Mouse (Mus musculus) stomach, embryonic 16.5 days (tissue): ENCODE data around the gene Prlhr. TPM values are rescaled to one million over a fixed set of nuclear protein-coding genes. Genes with fewer than 3 reads are reported as not detected.

Source experiments
- ATAC-seq: fragments of 200-750 bp; cut with Nextera tagmentation; 2 replicates; pipeline ENCODE4 v1.8.0; 2017; ENCODE audit warnings: moderate number of reproducible peaks, moderate TSS enrichment; ENCODE audit not compliant: insufficient read depth, low FRiP score
- H3K27ac ChIP-seq: fragments of 300-500 bp; sonication (generic); 2 replicates; pipeline ENCODE4 v1.5.1; 2014; ENCODE audit warnings: low read length
- H3K27me3 ChIP-seq: fragments of 300-500 bp; sonication (generic); 2 replicates; pipeline ENCODE4 v1.6.1; 2014; ENCODE audit warnings: low read length, control low read depth, mixed read lengths; ENCODE audit not compliant: control insufficient read depth, insufficient read depth
- H3K36me3 ChIP-seq: fragments of 300-500 bp; sonication (generic); 2 replicates; pipeline ENCODE4 v1.6.1; 2014; ENCODE audit warnings: low read length; ENCODE audit not compliant: control insufficient read depth, insufficient read depth
- H3K4me1 ChIP-seq: fragments of 300-500 bp; sonication (generic); 2 replicates; pipeline ENCODE4 v1.6.1; 2014; ENCODE audit warnings: low read length, control low read depth, mixed read lengths; ENCODE audit not compliant: control insufficient read depth, insufficient read depth
- H3K4me2 ChIP-seq: fragments of 300-500 bp; sonication (generic); 2 replicates; pipeline ENCODE4 v1.6.1; 2014; ENCODE audit warnings: low read depth, low read length, mixed read lengths
- H3K4me3 ChIP-seq: fragments of 300-500 bp; sonication (generic); replicated peaks from 2 replicates; pipeline ENCODE4 v1.5.1; 2014; ENCODE audit warnings: mild to moderate bottlenecking, low read length
- H3K9ac ChIP-seq: fragments of 300-500 bp; sonication (generic); 2 replicates; pipeline ENCODE4 v1.6.1; 2014; ENCODE audit warnings: low read length
- H3K9me3 ChIP-seq: fragments of 300-500 bp; sonication (generic); replicated peaks from 2 replicates; pipeline ENCODE4 v1.6.1; 2016; ENCODE audit warnings: low read length, control low read depth; ENCODE audit not compliant: control insufficient read depth
- WGBS: fragments of 180-500 bp; shearing (Covaris S2); extraction: QIAGEN DNeasy Blood & Tissue Kit; methylation state at CpG from one replicate; pipeline ENCODE4 v1.1.7; 2014; 5-methylcytosine and 5-hydroxymethylcytosine counted together
- polyA plus RNA-seq: library from polyadenylated mRNA; unstranded; fragments of >200 nt; fragmentation: Nextera tagmentation; extraction: Ambion mirVana; gene quantifications from 2 replicates; pipeline ENCODE4 v1.2.1, GENCODE M21; 2015

The Prlhr gene
- not detected in 2 replicates for polyA plus RNA-seq

DNA sequence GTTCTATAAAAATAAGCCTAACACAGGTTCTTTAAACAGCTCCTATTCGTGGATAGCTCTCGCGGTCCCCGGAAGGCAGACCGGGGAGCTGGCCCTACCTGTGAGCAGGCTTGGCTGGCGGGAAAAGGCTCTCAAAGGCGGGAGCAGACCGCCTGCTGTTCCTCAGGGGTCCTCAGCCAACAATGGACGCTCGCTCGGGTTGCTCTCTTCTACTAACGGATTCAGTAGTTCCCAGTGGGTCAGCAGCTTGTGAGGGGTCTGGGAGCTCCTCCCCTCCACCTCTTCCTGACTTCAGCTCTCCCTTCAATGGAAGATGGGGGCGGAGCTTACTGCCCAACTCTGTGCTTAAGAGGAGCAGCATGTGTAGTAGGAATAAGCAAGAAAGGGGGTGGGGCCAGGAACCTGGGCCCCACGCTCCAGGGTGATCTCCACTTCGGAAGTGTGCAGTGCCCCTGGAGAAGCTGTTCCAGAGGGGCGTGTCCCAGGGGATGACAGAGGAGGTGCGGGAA is at the start of gene Prlhr:
Gene Prlhr (minus strand): TSS at position 51 of the 509 bp plus-strand sequence.
- Histone ChIP-seq H3K4me1 (peaks cover 10% of the 10 kb centered on the region; the same call in 1 of the 2 replicates), H3K4me2 (peak within 1 kb of the TSS; percentile 43), H3K27ac (no peak within 1 kb of the TSS), H3K27me3 (peaks cover 37% of the 10 kb centered on the region), H3K4me3 (peak within 1 kb of the TSS; percentile 23), H3K9ac (no peak within 1 kb of the TSS), H3K36me3 (no peaks in the 10 kb centered on the region), H3K9me3 (no peaks in the 10 kb centered on the region)
- no peak for ATAC-seq
- 8% methylated on average over 17 of the region's 17 CpGs for WGBS

DNA sequence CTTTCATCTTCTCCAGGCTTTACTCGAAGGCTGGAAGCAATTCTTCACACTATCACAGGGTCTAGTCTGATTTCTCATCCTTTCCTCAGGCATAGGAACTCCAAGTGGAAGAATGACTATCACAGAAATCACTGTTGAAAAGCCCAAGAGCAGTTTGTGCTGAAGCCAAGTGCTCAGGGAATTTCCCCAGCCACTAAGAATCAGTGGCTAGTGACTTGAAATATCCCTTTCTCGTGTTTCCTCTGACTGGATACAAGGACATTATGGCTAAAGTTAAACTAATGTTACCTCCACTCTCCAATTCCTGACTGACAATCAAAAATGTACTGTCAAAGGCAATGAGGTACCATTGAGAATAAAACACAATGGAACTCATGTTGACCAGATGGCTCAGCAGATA is 47.0 kb upstream of the Prlhr start:
- 73% methylated on average over 2 of the region's 2 CpGs for whole genome bisulfite sequencing
- H3K4me3 ChIP-seq, result no peak overlapping the region
- ATAC-seq, result no peak
- no peaks in the 10 kb centered on the region for H3K9me3 ChIP-seq
- no peaks in the 10 kb centered on the region for H3K4me1 ChIP-seq
- no peak overlapping the region for H3K4me2 ChIP-seq
- no peak overlapping the region for H3K9ac ChIP-seq
- no peaks in the 10 kb centered on the region for H3K36me3 ChIP-seq
- no peaks in the 10 kb centered on the region for H3K27me3 ChIP-seq
- H3K27ac ChIP-seq, result no peak overlapping the region

DNA sequence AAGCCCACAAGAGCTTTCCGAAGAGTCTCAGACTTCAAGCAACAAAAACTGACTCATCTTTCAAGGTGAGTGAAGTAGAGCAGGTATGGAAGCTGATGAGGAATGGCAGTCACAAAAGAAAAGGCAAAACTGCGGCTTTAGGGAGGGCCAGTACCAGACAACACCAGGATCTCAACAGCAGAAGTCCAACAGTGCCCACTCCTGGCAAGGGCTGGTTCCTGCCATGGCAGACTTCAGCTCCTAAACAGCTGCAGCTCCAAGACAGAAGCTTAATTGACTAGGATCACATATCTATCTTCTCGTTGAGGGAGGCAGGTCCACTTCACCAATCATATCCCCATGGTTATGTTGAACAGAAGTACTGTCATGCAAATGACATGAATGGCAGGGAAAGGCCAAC is 45.3 kb upstream of the Prlhr start:
- Histone ChIP-seq H3K9ac (no peak overlapping the region), H3K9me3 (no peaks in the 10 kb centered on the region), H3K4me1 (no peaks in the 10 kb centered on the region), H3K27me3 (no peaks in the 10 kb centered on the region), H3K4me2 (no peak overlapping the region), H3K27ac (no peak overlapping the region), H3K36me3 (no peaks in the 10 kb centered on the region), H3K4me3 (no peak overlapping the region)
- 57% methylated on average over 3 of the region's 3 CpGs for WGBS
- no peak for ATAC-seq

DNA sequence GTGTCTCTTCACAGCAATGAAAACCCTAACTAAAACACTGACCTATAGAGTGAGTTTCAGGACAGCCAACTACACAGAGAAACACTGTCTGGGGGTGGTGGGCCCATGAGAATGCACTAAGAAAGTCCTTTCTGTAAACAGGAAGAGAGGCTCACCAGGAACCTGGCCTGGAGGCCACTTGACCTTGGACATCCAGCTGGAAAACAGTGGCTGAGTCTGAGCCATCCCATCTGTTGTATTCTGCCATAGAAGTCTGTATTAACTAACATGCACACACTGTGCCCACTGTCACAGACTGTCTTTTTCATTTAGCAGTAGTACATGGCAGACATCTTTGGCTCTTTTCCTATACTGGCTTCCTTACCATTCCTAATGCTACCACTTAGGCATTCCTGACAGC is 32.1 kb upstream of the Prlhr start:
- ATAC-seq, result peak; percentile 47; the same call in 1 of the 2 replicates
- Histone ChIP-seq H3K9ac (no peak overlapping the region), H3K27me3 (no peaks in the 10 kb centered on the region), H3K4me3 (no peak overlapping the region), H3K27ac (peak overlapping the region; percentile 48), H3K36me3 (no peaks in the 10 kb centered on the region), H3K4me2 (no peak overlapping the region), H3K4me1 (no peaks in the 10 kb centered on the region), H3K9me3 (no peaks in the 10 kb centered on the region)

DNA sequence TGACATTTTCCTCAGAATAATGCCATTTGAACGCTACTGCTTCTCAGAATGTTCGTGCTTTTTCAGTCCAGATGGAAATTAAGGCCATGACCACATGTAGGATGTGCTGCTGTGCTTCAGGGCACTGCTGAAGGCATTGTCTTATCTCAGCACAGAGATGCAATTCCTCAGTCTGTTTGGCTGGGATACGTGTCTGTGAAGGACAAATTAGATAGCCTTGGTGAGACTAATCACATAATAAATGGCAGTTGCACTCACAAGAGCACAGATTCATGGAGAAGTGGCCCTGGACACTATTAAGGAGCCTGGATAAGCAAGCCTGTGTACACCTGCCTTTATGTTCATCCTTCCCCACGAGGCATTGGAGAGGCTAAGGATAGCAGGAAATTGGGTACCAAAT is 29.1 kb upstream of the Prlhr start:
- Histone ChIP-seq H3K9me3 (no peaks in the 10 kb centered on the region), H3K4me2 (no peak overlapping the region), H3K4me3 (no peak overlapping the region), H3K36me3 (no peaks in the 10 kb centered on the region), H3K4me1 (no peaks in the 10 kb centered on the region), H3K27me3 (no peaks in the 10 kb centered on the region), H3K27ac (no peak overlapping the region), H3K9ac (no peak overlapping the region)
- WGBS, result 65% methylated on average over 4 of the region's 4 CpGs
- ATAC-seq, result no peak

DNA sequence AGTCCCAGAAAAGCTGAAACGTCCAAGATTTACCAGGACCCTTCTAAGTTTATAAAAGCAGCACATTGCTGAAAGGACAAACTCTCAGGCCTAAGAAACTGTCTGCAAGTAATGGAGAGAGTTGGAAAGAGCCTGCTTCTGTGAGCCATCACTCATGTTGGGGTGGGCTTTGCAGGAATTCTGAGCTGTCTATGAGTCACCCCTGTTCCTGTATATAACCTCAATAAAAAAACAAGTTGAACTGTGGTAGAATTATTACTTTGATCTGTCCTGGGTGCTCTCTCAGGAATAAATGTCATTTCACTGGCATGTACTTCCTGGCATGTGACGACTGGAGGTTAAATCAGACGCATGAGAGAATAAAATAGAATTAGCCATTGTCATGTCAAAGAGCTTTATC is 27.7 kb upstream of the Prlhr start:
- no peaks in the 10 kb centered on the region for H3K27me3 ChIP-seq
- H3K4me2 ChIP-seq, result no peak overlapping the region
- H3K9me3 ChIP-seq, result no peaks in the 10 kb centered on the region
- H3K4me3 ChIP-seq, result no peak overlapping the region
- no peak overlapping the region for H3K9ac ChIP-seq
- WGBS, result 39% methylated on average over 3 of the region's 3 CpGs
- H3K36me3 ChIP-seq, result no peaks in the 10 kb centered on the region
- no peak overlapping the region for H3K27ac ChIP-seq
- no peaks in the 10 kb centered on the region for H3K4me1 ChIP-seq
- ATAC-seq, result no peak; the same call in 1 of the 2 replicates

DNA sequence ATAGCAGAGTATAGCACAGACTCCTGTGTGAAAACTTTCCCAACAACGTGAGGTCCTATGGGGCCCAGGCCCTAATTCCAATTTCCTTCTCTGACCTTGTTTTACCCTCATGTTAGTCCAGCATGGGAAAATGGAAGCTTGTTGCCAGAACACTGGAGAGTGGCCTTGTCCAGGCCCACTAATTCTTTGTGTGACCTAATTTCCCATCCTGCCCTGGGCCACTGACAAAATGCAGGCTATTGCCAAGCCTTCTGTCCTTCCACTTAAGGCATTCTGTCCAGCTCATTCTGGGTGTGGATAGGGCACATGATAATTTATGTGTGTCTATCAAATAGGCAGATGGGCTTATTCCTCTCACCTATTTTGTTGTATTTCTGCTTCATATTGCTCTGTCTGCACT is 21.5 kb upstream of the Prlhr start:
- no peaks in the 10 kb centered on the region for H3K4me1 ChIP-seq
- no peak overlapping the region for H3K4me2 ChIP-seq
- H3K36me3 ChIP-seq, result no peaks in the 10 kb centered on the region
- no peak for ATAC-seq
- no peaks in the 10 kb centered on the region for H3K9me3 ChIP-seq
- no peaks in the 10 kb centered on the region for H3K27me3 ChIP-seq
- H3K27ac ChIP-seq, result no peak overlapping the region
- H3K4me3 ChIP-seq, result no peak overlapping the region
- WGBS, result 78% methylated on average over 1 of the region's 1 CpGs
- H3K9ac ChIP-seq, result no peak overlapping the region

DNA sequence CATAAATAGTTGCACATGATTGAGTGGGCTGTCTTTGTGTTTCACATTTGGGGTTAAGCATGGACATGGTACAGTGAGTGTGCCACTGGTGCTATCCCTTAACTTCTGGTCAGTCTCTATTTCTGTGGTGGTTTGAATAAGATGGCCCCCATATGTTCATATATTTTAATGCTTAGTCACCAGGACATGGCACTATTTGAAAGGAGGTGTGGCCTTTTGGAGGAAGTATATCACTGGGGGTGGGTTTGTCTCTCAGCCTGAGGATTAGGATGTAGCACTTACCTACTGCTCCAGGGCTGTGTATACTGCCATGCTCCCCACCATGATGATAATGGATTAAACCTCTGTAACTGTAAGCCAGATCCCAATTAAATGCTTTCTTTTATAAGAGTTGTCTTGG is 17.2 kb upstream of the Prlhr start:
- H3K9me3 ChIP-seq, result no peaks in the 10 kb centered on the region

DNA sequence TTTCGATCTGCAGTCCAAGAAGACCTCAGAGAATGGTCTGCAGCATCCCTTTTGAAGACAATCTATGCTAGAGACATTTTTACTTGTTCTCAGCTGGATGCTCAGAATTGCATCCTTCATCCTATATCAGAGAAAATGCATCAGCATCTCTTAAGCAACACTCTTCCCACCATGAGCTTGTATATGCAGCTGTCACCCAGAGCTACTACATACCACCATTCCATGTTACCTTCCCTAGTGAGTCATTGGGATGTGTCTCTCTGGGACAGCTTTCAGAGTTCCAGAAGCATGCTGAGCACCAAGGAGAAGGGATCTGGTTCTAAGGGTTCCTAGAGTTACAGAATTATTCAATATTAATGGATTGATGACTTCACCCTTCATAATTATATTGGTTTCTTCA is 10.8 kb upstream of the Prlhr start:
- no peaks in the 10 kb centered on the region for H3K9me3 ChIP-seq
- H3K36me3 ChIP-seq, result no peaks in the 10 kb centered on the region
- no peak overlapping the region for H3K4me2 ChIP-seq
- ATAC-seq, result no peak
- H3K27ac ChIP-seq, result no peak overlapping the region
- 51% methylated on average over 1 of the region's 1 CpGs for WGBS
- H3K4me1 ChIP-seq, result no peaks in the 10 kb centered on the region
- no peak overlapping the region for H3K4me3 ChIP-seq
- H3K27me3 ChIP-seq, result no peaks in the 10 kb centered on the region
- no peak overlapping the region for H3K9ac ChIP-seq

More for the DNA sequence above, 17.2 kb upstream of the Prlhr start:
- ATAC-seq, result no peak
- Histone ChIP-seq H3K9ac (no peak overlapping the region), H3K4me1 (no peaks in the 10 kb centered on the region), H3K4me3 (no peak overlapping the region), H3K36me3 (no peaks in the 10 kb centered on the region), H3K27me3 (no peaks in the 10 kb centered on the region), H3K4me2 (no peak overlapping the region), H3K27ac (no peak overlapping the region)

DNA sequence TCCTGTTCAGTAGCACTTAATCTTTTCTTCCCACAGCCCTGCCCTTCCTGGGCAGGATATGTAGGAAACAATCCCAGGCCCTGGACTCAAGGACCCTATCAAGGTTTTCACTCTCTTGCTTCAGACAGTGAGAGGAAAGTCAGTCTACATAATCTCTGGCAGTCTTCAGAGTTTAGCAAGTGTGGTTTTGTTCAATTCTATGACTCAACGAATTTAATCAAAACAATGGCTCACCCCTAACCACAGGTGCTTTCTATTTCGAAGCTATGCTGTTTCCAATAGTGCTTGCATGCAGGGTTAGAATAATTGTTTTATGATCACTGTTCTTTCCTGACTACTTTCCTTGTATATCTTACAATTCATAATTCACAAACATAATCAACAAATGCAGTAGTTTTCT is 9.7 kb upstream of the Prlhr start:
- no peak overlapping the region for H3K27ac ChIP-seq
- 34% methylated on average over 2 of the region's 2 CpGs for WGBS
- no peak for ATAC-seq
- H3K4me2 ChIP-seq, result no peak overlapping the region
- H3K4me1 ChIP-seq, result no peaks in the 10 kb centered on the region
- H3K9ac ChIP-seq, result no peak overlapping the region
- no peaks in the 10 kb centered on the region for H3K27me3 ChIP-seq
- H3K36me3 ChIP-seq, result no peaks in the 10 kb centered on the region
- H3K9me3 ChIP-seq, result no peaks in the 10 kb centered on the region
- H3K4me3 ChIP-seq, result no peak overlapping the region
